14 mouse cellular contexts compared by ENCODE assay signal in genomic region chr1:133969427-133969826, GRCm38 (mm10).
"Had no signal": no experiment of that assay in that cellular context is flagged by ENCODE, and none has a peak within 500 bp of the region (broad histone marks: within the 10 kb centered on the region; RNA-seq: fewer than 3 reads in every experiment).

No protein-coding gene starts in this region.

- H3K27ac ChIP-seq: kidney, postnatal 0 days; layer of hippocampus, adult 2 months; limb, embryonic 10.5 days; limb, embryonic 13.5 days; liver, embryonic 12.5 days; liver, embryonic 15.5 days; macrophage; midbrain, embryonic 13.5 days had no signal

- H3K9ac ChIP-seq: limb, embryonic 13.5 days; liver, embryonic 12.5 days; liver, embryonic 15.5 days; midbrain, embryonic 13.5 days had no signal

- DNase-seq: kidney, postnatal 25 days; layer of hippocampus, adult 9-11 months; liver; lung, adult 18-20 months; thymus, postnatal 25 days had no signal

- H3K9me3 ChIP-seq: limb, embryonic 10.5 days; limb, embryonic 13.5 days; liver, embryonic 12.5 days; liver, embryonic 15.5 days; midbrain, embryonic 13.5 days had no signal

- ATAC-seq: intestine, postnatal 0 days; liver, embryonic 12.5 days; midbrain, embryonic 13.5 days had no signal

- H3K36me3 ChIP-seq: limb, embryonic 10.5 days; limb, embryonic 13.5 days; liver, embryonic 12.5 days; liver, embryonic 15.5 days; midbrain, embryonic 13.5 days had no signal

- H3K4me2 ChIP-seq: limb, embryonic 13.5 days; liver, embryonic 12.5 days; liver, embryonic 15.5 days; midbrain, embryonic 13.5 days had no signal

- H3K27me3 ChIP-seq: limb, embryonic 13.5 days; midbrain, embryonic 13.5 days had no signal

- H3K4me3 ChIP-seq: layer of hippocampus, adult 2 months; limb, embryonic 10.5 days; limb, embryonic 13.5 days; liver, embryonic 12.5 days; liver, embryonic 15.5 days; midbrain, embryonic 13.5 days had no signal
